Mouse (Mus musculus) hindbrain, embryonic 11.5 days (tissue): ENCODE data around the gene Chn1. TPM values are rescaled to one million over a fixed set of nuclear protein-coding genes. Genes with fewer than 3 reads are reported as not detected.

ENCODE experiments used
- ATAC-seq: fragments of 200-750 bp; cut with Nextera tagmentation; 2 replicates; pipeline ENCODE4 v1.8.0; 2017; ENCODE audit warnings: mild to moderate bottlenecking, moderate TSS enrichment, moderate library complexity; ENCODE audit not compliant: low FRiP score
- DNase-seq: peaks from one replicate; pipeline ENCODE4 v3.0.0-alpha.2; 2015; ENCODE audit warnings: low spot score
- H3K27ac ChIP-seq: fragments of 300-500 bp; sonication (generic); 2 replicates; pipeline ENCODE4 v1.5.1; 2014; ENCODE audit warnings: mild to moderate bottlenecking, low read depth, low read length
- H3K27me3 ChIP-seq: fragments of 300-500 bp; sonication (generic); 2 replicates; pipeline ENCODE4 v1.6.1; 2014; ENCODE audit warnings: mild to moderate bottlenecking, low read length, moderate library complexity, mixed read lengths; ENCODE audit not compliant: control insufficient read depth, insufficient read depth
- H3K36me3 ChIP-seq: fragments of 300-500 bp; sonication (generic); 2 replicates; pipeline ENCODE4 v1.6.1; 2014; ENCODE audit warnings: mild to moderate bottlenecking, low read length, moderate library complexity, mixed read lengths; ENCODE audit not compliant: control insufficient read depth, insufficient read depth
- H3K4me1 ChIP-seq: fragments of 300-500 bp; sonication (generic); replicated peaks from 2 replicates; pipeline ENCODE4 v1.6.1; 2014; ENCODE audit warnings: low read length, mixed read lengths; ENCODE audit not compliant: control insufficient read depth, insufficient read depth
- H3K4me2 ChIP-seq: fragments of 300-500 bp; sonication (generic); replicated peaks from 2 replicates; pipeline ENCODE4 v1.6.1; 2014; ENCODE audit warnings: mild to moderate bottlenecking, low read depth, low read length
- H3K4me3 ChIP-seq: fragments of 300-500 bp; sonication (generic); 2 replicates; pipeline ENCODE4 v1.5.1; 2014; ENCODE audit warnings: low read depth, low read length
- H3K9ac ChIP-seq: fragments of 300-500 bp; sonication (generic); 2 replicates; pipeline ENCODE4 v1.6.1; 2014; ENCODE audit warnings: low read depth, low read length
- H3K9me3 ChIP-seq: fragments of 300-500 bp; sonication (generic); 2 replicates; pipeline ENCODE4 v1.6.1; 2016; ENCODE audit warnings: low read length; ENCODE audit not compliant: control insufficient read depth
- WGBS: fragments of 180-500 bp; shearing (Covaris S2); extraction: QIAGEN DNeasy Blood & Tissue Kit; methylation state at CpG from one replicate; pipeline ENCODE4 v1.1.7; 2014; 5-methylcytosine and 5-hydroxymethylcytosine counted together
- polyA plus RNA-seq: library from polyadenylated mRNA; unstranded; fragments of >200 nt; fragmentation: Nextera tagmentation; extraction: Ambion mirVana; gene quantifications from 2 replicates; pipeline ENCODE4 v1.2.1, GENCODE M21; 2014

The Chn1 gene
- polyA plus RNA-seq, 1 experiment from 2014 or later, result 90.3 TPM

DNA sequence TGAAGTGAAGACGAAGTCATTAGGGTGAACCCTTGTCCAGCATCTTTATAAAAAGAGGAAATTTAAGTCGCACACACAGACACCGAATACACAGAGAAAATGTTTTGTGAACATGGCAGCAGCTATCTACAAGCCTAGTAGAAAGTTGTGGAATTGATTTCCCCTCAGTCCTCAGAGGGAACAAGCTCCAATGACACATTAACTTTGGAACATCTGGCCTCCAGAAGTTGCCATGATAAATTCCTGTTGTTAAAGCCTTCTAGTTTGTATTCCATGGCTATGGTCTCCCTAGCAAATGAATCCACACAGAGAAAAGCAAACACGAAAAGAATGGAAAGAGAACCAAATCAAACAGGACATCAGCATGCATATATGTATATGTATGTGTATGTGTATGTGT lies 201.6 kb downstream of the Chn1 start:
- no peak for ATAC-seq

DNA sequence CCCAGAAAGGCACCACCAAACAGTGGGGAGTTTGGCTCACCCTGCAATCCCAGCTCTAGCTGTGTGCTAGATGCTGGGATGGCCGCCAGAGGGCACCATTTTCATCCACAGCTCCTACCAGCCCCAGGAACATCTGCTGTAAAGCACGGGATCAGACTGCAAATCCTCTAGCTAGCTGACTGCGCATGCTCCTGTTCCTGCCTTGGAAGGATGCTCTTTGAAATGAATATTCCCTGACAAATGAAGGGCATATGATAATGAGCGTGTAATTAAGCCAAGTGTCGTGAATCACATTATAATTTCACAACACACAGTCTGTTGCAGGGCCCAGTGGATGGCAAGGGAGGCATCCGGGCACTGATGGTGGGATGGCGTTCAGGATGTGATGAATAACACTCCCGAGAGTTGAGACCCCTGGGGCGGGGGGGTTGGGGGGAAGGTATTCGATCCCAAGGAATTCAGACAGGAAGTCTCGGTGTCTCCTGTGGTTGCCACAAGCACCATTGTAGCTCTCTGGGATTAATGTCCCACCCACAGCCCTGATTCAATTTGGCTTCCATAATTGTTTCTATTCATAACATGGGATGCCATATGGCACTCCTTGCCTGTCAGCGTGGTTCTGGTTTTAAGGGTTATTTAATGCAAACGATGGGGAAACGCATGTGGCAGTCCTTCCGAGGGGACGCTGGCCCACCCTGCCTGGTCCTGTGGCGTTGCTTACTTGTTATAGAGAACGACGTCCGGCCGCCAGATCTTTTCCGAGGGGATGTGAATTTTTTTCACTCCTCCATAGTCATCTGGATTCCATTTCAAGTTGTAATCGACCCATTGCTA lies 202.4 kb downstream of the Chn1 start:
- H3K9me3 ChIP-seq, result no peaks in the 10 kb centered on the region
- peak; percentile 89 for DNase-seq
- 22% methylated on average over 23 of the region's 23 CpGs for WGBS
- peak overlapping the region; percentile 38 for H3K4me2 ChIP-seq
- ATAC-seq, result peak; percentile 93
- H3K27ac ChIP-seq, result 0 out of 2 replicates have a peak overlapping the region, but pooled peaks have one; percentile 51
- no peak overlapping the region for H3K9ac ChIP-seq
- H3K4me3 ChIP-seq, result peak overlapping the region; percentile 25
- no peaks in the 10 kb centered on the region for H3K27me3 ChIP-seq
- no peaks in the 10 kb centered on the region for H3K36me3 ChIP-seq
- no peaks in the 10 kb centered on the region for H3K4me1 ChIP-seq

More for the DNA sequence above, 201.6 kb downstream of the Chn1 start:
- no peak overlapping the region for H3K9ac ChIP-seq
- no peaks in the 10 kb centered on the region for H3K4me1 ChIP-seq
- DNase-seq, result no peak
- no peak overlapping the region for H3K27ac ChIP-seq
- H3K4me3 ChIP-seq, result no peak overlapping the region
- H3K27me3 ChIP-seq, result no peaks in the 10 kb centered on the region; the same call in 1 of the 2 replicates
- no peaks in the 10 kb centered on the region for H3K36me3 ChIP-seq
- no peak overlapping the region for H3K4me2 ChIP-seq
- WGBS, result 88% methylated on average over 4 of the region's 4 CpGs
- no peaks in the 10 kb centered on the region for H3K9me3 ChIP-seq

DNA sequence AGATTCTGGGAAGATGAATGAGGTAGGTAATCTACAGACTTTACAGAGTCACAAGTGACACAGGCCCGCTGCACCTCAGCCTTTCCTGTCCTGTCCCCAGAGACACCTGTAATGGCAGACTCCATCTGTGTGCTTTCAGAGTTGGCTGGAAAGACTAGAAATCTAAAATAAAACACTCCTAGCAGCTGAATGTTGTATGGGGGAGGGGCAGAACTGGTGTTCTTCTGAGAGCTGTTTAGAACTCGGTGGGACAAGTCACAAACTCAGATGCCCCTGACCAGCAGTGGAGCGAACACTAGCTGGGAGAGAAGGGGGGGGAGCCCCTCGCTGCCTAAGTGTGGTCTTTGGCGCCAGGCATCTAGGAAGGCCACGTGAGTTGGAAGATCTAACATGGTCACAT lies 203.2 kb downstream of the Chn1 start:
- Histone ChIP-seq H3K36me3 (no peaks in the 10 kb centered on the region), H3K9ac (no peak overlapping the region), H3K27me3 (no peaks in the 10 kb centered on the region), H3K9me3 (no peaks in the 10 kb centered on the region), H3K4me1 (no peaks in the 10 kb centered on the region), H3K27ac (no peak overlapping the region), H3K4me2 (no peak overlapping the region), H3K4me3 (no peak overlapping the region)
- WGBS, result 75% methylated on average over 6 of the region's 6 CpGs
- ATAC-seq (peak; percentile 34; the same call in 1 of the 2 replicates), DNase-seq (no peak)

DNA sequence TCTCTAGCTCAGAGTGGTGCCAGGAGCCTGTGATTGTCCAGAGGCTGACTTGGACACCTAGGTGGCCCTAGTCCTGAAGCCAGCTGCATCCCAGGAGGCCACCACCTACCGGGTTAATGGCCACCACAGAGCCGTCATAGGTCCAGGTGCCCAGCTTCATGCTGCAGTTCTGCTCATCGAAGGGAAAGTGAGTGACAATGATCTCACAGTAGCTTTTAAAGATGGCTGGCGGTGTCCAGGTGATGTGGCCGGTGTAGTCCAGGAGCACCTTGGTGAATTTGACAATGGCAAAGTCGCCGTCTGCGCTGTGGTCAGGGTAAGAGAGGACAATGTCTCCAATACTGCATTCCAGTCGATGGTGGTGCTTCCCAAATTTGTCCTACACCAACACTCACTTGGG lies 203.8 kb downstream of the Chn1 start:
- Histone ChIP-seq H3K4me1 (no peaks in the 10 kb centered on the region), H3K36me3 (no peaks in the 10 kb centered on the region), H3K4me2 (no peak overlapping the region), H3K27ac (no peak overlapping the region), H3K9me3 (no peaks in the 10 kb centered on the region), H3K27me3 (no peaks in the 10 kb centered on the region), H3K9ac (no peak overlapping the region), H3K4me3 (no peak overlapping the region)
- DNase-seq, result no peak
- ATAC-seq, result no peak
- WGBS, result 95% methylated on average over 9 of the region's 9 CpGs

GRCm38 (mm10) chr2:73566989-73567605 lies 208.0 kb downstream of the Chn1 start:
- Histone ChIP-seq H3K27ac (no peak overlapping the region), H3K9me3 (no peaks in the 10 kb centered on the region), H3K4me1 (no peaks in the 10 kb centered on the region), H3K27me3 (no peaks in the 10 kb centered on the region), H3K4me3 (no peak overlapping the region), H3K4me2 (no peak overlapping the region), H3K9ac (no peak overlapping the region), H3K36me3 (no peaks in the 10 kb centered on the region)
- DNase-seq (peak; percentile 78), ATAC-seq (no peak)
- WGBS, result 26% methylated on average over 8 of the region's 8 CpGs

DNA sequence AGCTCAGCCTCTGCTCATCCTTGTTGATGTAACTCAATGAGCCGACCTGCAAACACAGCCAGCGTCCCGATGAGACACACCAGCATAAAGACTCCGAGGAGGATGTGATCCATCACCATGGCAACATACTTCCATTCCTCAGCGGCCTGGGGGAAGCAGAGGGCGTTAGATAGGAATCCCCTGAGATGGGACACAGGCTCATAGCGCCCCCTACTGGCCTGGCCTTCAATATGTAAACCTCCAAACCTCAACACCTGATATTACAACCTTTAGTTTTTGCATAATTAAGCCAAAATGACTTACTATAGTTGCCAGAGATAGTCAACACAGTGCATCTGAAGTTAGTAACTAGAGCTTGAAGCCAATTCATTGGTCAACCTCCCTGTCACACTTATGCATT lies 209.0 kb downstream of the Chn1 start:
- WGBS, result 14% methylated on average over 7 of the region's 7 CpGs
- Histone ChIP-seq H3K36me3 (no peaks in the 10 kb centered on the region), H3K27ac (no peak overlapping the region), H3K9ac (no peak overlapping the region), H3K9me3 (no peaks in the 10 kb centered on the region), H3K27me3 (no peaks in the 10 kb centered on the region), H3K4me1 (no peaks in the 10 kb centered on the region), H3K4me3 (no peak overlapping the region), H3K4me2 (no peak overlapping the region)
- DNase-seq (peak; percentile 52), ATAC-seq (no peak)

GRCm38 (mm10) chr2:73563690-73564089 lies 211.5 kb downstream of the Chn1 start:
- WGBS, result 73% methylated on average over 7 of the region's 7 CpGs
- H3K4me1 ChIP-seq, result no peaks in the 10 kb centered on the region
- H3K36me3 ChIP-seq, result no peaks in the 10 kb centered on the region
- no peak overlapping the region for H3K9ac ChIP-seq
- H3K4me2 ChIP-seq, result no peak overlapping the region
- H3K27ac ChIP-seq, result no peak overlapping the region
- no peak overlapping the region for H3K4me3 ChIP-seq
- H3K9me3 ChIP-seq, result no peaks in the 10 kb centered on the region
- ATAC-seq, result no peak
- no peaks in the 10 kb centered on the region for H3K27me3 ChIP-seq
- DNase-seq, result no peak

DNA sequence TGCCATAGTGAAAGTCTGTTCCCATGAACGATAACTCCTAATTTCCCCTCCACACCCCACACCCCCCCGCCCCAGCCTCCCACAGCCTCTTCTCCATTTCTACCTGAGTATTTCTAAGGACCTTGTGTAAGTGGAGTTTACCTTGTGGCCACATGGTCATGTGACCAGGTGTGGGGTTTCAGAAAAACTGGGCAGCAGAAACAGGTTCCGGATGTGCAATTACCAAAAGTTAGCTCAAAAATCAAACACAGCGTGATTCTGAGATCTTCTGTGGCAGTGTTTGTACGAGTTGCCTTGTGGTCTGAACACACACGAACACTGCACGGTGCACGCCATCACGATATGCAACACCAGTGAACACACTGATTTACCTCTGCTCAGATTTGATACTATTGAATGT lies 212.5 kb downstream of the Chn1 start:
- 90% methylated on average over 9 of the region's 9 CpGs for WGBS
- no peaks in the 10 kb centered on the region for H3K9me3 ChIP-seq
- no peak overlapping the region for H3K9ac ChIP-seq
- no peak overlapping the region for H3K4me2 ChIP-seq
- H3K27ac ChIP-seq, result no peak overlapping the region
- ATAC-seq, result no peak
- no peak for DNase-seq
- no peaks in the 10 kb centered on the region for H3K36me3 ChIP-seq
- H3K4me3 ChIP-seq, result no peak overlapping the region
- no peaks in the 10 kb centered on the region for H3K4me1 ChIP-seq
- H3K27me3 ChIP-seq, result no peaks in the 10 kb centered on the region

GRCm38 (mm10) chr2:73561665-73562063 lies 213.5 kb downstream of the Chn1 start:
- 7% methylated on average over 8 of the region's 8 CpGs for WGBS
- Histone ChIP-seq H3K4me1 (no peaks in the 10 kb centered on the region), H3K36me3 (no peaks in the 10 kb centered on the region), H3K4me2 (peak overlapping the region; percentile 63), H3K9me3 (no peaks in the 10 kb centered on the region), H3K27me3 (no peaks in the 10 kb centered on the region), H3K27ac (no peak overlapping the region), H3K4me3 (peak overlapping the region; percentile 38), H3K9ac (no peak overlapping the region)
- DNase-seq, result peak; percentile 83
- peak; percentile 78 for ATAC-seq
